ENCODE assay signal across 8 mouse cellular contexts in genomic region chr10:81524051-81524605, GRCm38 (mm10). TPM values are rescaled to one million over a fixed set of nuclear protein-coding genes. Genes with fewer than 3 reads are reported as not detected.
A peak's percentile ranks its signal among the peaks of the same experiment; 100 is the strongest.
DNase-seq lines count a peak whose midpoint lies in the region; ATAC-seq and TF ChIP-seq lines count a peak whose summit lies in the region.

Gene Gna15 (minus strand): TSS chr10:81524225.

- no peaks in the 10 kb centered on the region for H3K9me3 ChIP-seq in liver, embryonic 14.5 days (ENCODE audit: control insufficient read depth, low read length)

- H3K4me2 ChIP-seq in liver, embryonic 14.5 days (ENCODE audit: low read depth) = peak within 1 kb of the TSS; percentile 69

- no peak for TF ChIP-seq CTCF in thymus, adult 2 months (IDR thresholded peaks at IDR 0.05; ENCODE audit: borderline replicate concordance, control insufficient read depth, extremely low read depth, insufficient read depth, low read length, poor library complexity)
- 0 out of 2 replicates have a peak, but pooled peaks have one; percentile 14 for TF ChIP-seq CTCF in liver, embryonic 14.5 days (IDR thresholded peaks at IDR 0.05; ENCODE audit: low read depth)

- no peaks in the 10 kb centered on the region for H3K36me3 ChIP-seq in thymus, adult 2 months (ENCODE audit: control insufficient read depth, insufficient read depth, low read length)
- no peaks in the 10 kb centered on the region for H3K36me3 ChIP-seq in liver, embryonic 14.5 days (replicated peaks; ENCODE audit: control insufficient read depth, insufficient read depth, low read depth)

- WGBS in thymus, adult 2 months = 23% methylated on average over 9 of the region's 9 CpGs
- WGBS in liver, embryonic 14.5 days (ENCODE audit: insufficient replicate concordance) = 4% methylated on average over 9 of the region's 9 CpGs

- TF ChIP-seq EP300 in liver, embryonic 14.5 days (IDR thresholded peaks at IDR 0.05; ENCODE audit: low read depth) = no peak

- peak; percentile 57 for ATAC-seq in liver, embryonic 14.5 days (ENCODE audit: insufficient read depth)

- DNase-seq in adrenal gland, adult 2 months = peak; percentile 20
- no peak for DNase-seq in adrenal gland, adult (ENCODE audit: inconsistent age in 2 of 2, low spot score in 1 of 2)
- no peak for DNase-seq in thymus, adult 2 months
- DNase-seq in thymus, postnatal 10 days (ENCODE audit: low spot score in 2 of 2) = no peak
- no peak for DNase-seq in liver, embryonic 14.5 days (ENCODE audit: low read depth in 3 of 3, low spot score in 3 of 3)
- DNase-seq in urinary bladder, postnatal 14 days (ENCODE audit: low spot score) = peak; percentile 77
- no peak for DNase-seq in adrenal gland, postnatal 10 days
- no peak for DNase-seq in kidney, postnatal 36 days

- H3K27me3 ChIP-seq in thymus, adult 2 months (ENCODE audit: control insufficient read depth, insufficient read depth, low read length) = no peaks in the 10 kb centered on the region; the same call in 1 of the 2 replicates
- no peaks in the 10 kb centered on the region for H3K27me3 ChIP-seq in liver, embryonic 14.5 days (ENCODE audit: control insufficient read depth, insufficient read depth, low read length)

- H3K27ac ChIP-seq in thymus, adult 2 months (ENCODE audit: control insufficient read depth, insufficient read depth, low read length) = no peak within 1 kb of the TSS
- peak within 1 kb of the TSS; percentile 24; the same call in 1 of the 2 replicates for H3K27ac ChIP-seq in liver, embryonic 14.5 days

- peaks cover 18% of the 10 kb centered on the region for H3K4me1 ChIP-seq in thymus, adult 2 months (replicated peaks; ENCODE audit: control insufficient read depth, insufficient read depth, low read length)
- peaks cover 19 to 26% of the 10 kb centered on the region in 2 experiments for H3K4me1 ChIP-seq in liver, embryonic 14.5 days (replicated peaks; ENCODE audit: control insufficient read depth in 2 of 2, insufficient read depth in 2 of 2, low read length in 1 of 2)

- H3K4me3 ChIP-seq in thymus, adult 2 months (ENCODE audit: control insufficient read depth, insufficient read depth, low read length) = peak within 1 kb of the TSS; percentile 7
- H3K4me3 ChIP-seq in liver, embryonic 14.5 days (ENCODE audit: insufficient read depth in 1 of 2, low read depth in 2 of 2, low read length in 2 of 2) = peak within 1 kb of the TSS; percentile 17 to 49

- H3K9ac ChIP-seq in liver, embryonic 14.5 days (replicated peaks) = peak within 1 kb of the TSS; percentile 53

- no peak for TF ChIP-seq POLR2A in thymus, adult 2 months (IDR thresholded peaks at IDR 0.05; ENCODE audit: control insufficient read depth, extremely low read depth, insufficient read depth, low read length, poor library complexity)

RNA-seq across cellular contexts. Expression of gene Gna15, which starts in this region (rescaled TPM):
- total RNA-seq in adrenal gland, adult 2 months (2021) = 1 to 10 TPM; 1.1 to 2.2 TPM
- 1.4 and 1.9 TPM in 2 replicates for polyA plus RNA-seq in adrenal gland, adult 2 months (2012; rRNA removed)
- 9.5 and 10.6 TPM in 2 replicates for polyA plus RNA-seq in thymus, adult 2 months (2012; rRNA removed)
- polyA plus RNA-seq in liver, embryonic 14.5 days (2012; rRNA removed) = 4.2 and 4.6 TPM in 2 replicates
- polyA plus RNA-seq in liver, embryonic 14.5 days (2014; fragmentation: Nextera tagmentation; extraction: Ambion mirVana) = 3.2 and 4.7 TPM in 2 replicates
- total RNA-seq in adrenal gland, postnatal 10 days (2021) = 1 to 10 TPM in 1 of 2 experiments, under 1 TPM in 1; 0.66 to 1.1 TPM

Comparison
In these comparisons a context has a peak if more than half of its experiments do, and no peak if none do; other contexts are left out.
1. DNase-seq: peak in adrenal gland, adult 2 months (single experiment) and urinary bladder, postnatal 14 days (single experiment); none in adrenal gland, adult (0 of 2), thymus, adult 2 months (single experiment), thymus, postnatal 10 days (0 of 2), liver, embryonic 14.5 days (0 of 3), adrenal gland, postnatal 10 days (single experiment) and kidney, postnatal 36 days (0 of 2).